Mouse (Mus musculus) hindbrain, embryonic 10.5 days (tissue): Measurements from ENCODE around the gene Sh3rf3. TPM values are rescaled to one million over a fixed set of nuclear protein-coding genes. Genes with fewer than 3 reads are reported as not detected.

ENCODE experiments used
- polyA plus RNA-seq: library from polyadenylated mRNA; unstranded; fragments of >200 nt; fragmentation: Nextera tagmentation; extraction: Ambion mirVana; gene quantifications from 2 replicates; pipeline ENCODE4 v1.2.1, GENCODE M21; 2016

The Sh3rf3 gene
- polyA plus RNA-seq, 1 experiment from 2014 or later = 1.1 TPM

Other genes starting within 250 kb of the Sh3rf3 start
- 0.08 and 0.20 TPM in 2 replicates for gene Edar, start 137.7 kb upstream of the Sh3rf3 start, polyA plus RNA-seq
- not detected in 2 replicates for gene Gm17542, start 95.1 kb upstream of the Sh3rf3 start, polyA plus RNA-seq